Mouse (Mus musculus) kidney, embryonic 15.5 days (tissue): ENCODE results near the gene Osbpl10. TPM values are rescaled to one million over a fixed set of nuclear protein-coding genes. Genes with fewer than 3 reads are reported as not detected.

Source experiments
- ATAC-seq: fragments of 200-750 bp; cut with Nextera tagmentation; replicated peaks from 2 replicates; pipeline ENCODE4 v1.8.0; 2017; ENCODE audit warnings: moderate TSS enrichment; ENCODE audit not compliant: low FRiP score
- H3K27ac ChIP-seq: fragments of 300-500 bp; sonication (generic); 2 replicates; pipeline ENCODE4 v1.5.1; 2015; ENCODE audit warnings: mild to moderate bottlenecking, inconsistent platforms
- H3K27me3 ChIP-seq: fragments of 300-500 bp; sonication (generic); 2 replicates; pipeline ENCODE4 v1.6.1; 2015; ENCODE audit warnings: inconsistent platforms
- H3K36me3 ChIP-seq: fragments of 300-500 bp; sonication (generic); 2 replicates; pipeline ENCODE4 v1.6.1; 2015; ENCODE audit warnings: inconsistent platforms
- H3K4me1 ChIP-seq: fragments of 300-500 bp; sonication (generic); 2 replicates; pipeline ENCODE4 v1.6.1; 2015; ENCODE audit warnings: inconsistent platforms
- H3K4me2 ChIP-seq: fragments of 300-500 bp; sonication (generic); 2 replicates; pipeline ENCODE4 v1.6.1; 2015; ENCODE audit warnings: moderate library complexity, mild to moderate bottlenecking, inconsistent platforms
- H3K4me3 ChIP-seq: fragments of 300-500 bp; sonication (generic); replicated peaks from 2 replicates; pipeline ENCODE4 v1.5.1; 2015; ENCODE audit warnings: mild to moderate bottlenecking, inconsistent platforms
- H3K9ac ChIP-seq: fragments of 300-500 bp; sonication (generic); 2 replicates; pipeline ENCODE4 v1.6.1; 2015; ENCODE audit warnings: mild to moderate bottlenecking, inconsistent platforms
- H3K9me3 ChIP-seq: fragments of 300-500 bp; sonication (generic); replicated peaks from 2 replicates; pipeline ENCODE4 v1.6.1; 2016; ENCODE audit warnings: inconsistent platforms
- WGBS: fragments of 180-500 bp; shearing (Covaris S2); methylation state at CpG from one replicate; pipeline ENCODE4 v1.1.7; 2015; ENCODE audit warnings: mixed read lengths; 5-methylcytosine and 5-hydroxymethylcytosine counted together
- polyA plus RNA-seq: library from polyadenylated mRNA; unstranded; fragments of >200 nt; fragmentation: Nextera tagmentation; extraction: Ambion mirVana; gene quantifications from 2 replicates; pipeline ENCODE4 v1.2.1, GENCODE M21; 2015

Gene Osbpl10
- polyA plus RNA-seq, 1 experiment from 2014 or later = 3.1 TPM

- WGBS = 91% methylated on average over 14 of the region's 14 CpGs
- ATAC-seq = no peak
Measured at GRCm38 (mm10) chr9:115053779-115054178, 75.4 kb downstream of the Osbpl10 start.

GRCm38 (mm10) chr9:115055041-115055830, 76.9 kb downstream of the Osbpl10 start:
- Histone ChIP-seq H3K27me3 (no peaks in the 10 kb centered on the region), H3K9me3 (no peaks in the 10 kb centered on the region), H3K27ac (no peak overlapping the region), H3K4me2 (no peak overlapping the region), H3K4me3 (no peak overlapping the region), H3K36me3 (no peaks in the 10 kb centered on the region), H3K4me1 (0 out of 2 replicates have a peak, but pooled peaks cover 9% of the 10 kb centered on the region), H3K9ac (no peak overlapping the region)
- WGBS = 89% methylated on average over 8 of the region's 8 CpGs
- ATAC-seq = no peak; the same call in 1 of the 2 replicates

More at GRCm38 (mm10) chr9:115053779-115054178, 75.4 kb downstream of the Osbpl10 start:
- no peaks in the 10 kb centered on the region for H3K9me3 ChIP-seq
- H3K27me3 ChIP-seq = no peaks in the 10 kb centered on the region
- H3K4me1 ChIP-seq = 0 out of 2 replicates have a peak, but pooled peaks cover 11% of the 10 kb centered on the region
- no peak overlapping the region for H3K4me2 ChIP-seq
- H3K4me3 ChIP-seq = no peak overlapping the region
- H3K27ac ChIP-seq = no peak overlapping the region
- H3K36me3 ChIP-seq = no peaks in the 10 kb centered on the region
- no peak overlapping the region for H3K9ac ChIP-seq

GRCm38 (mm10) chr9:115058806-115059205, 80.4 kb downstream of the Osbpl10 start:
- Histone ChIP-seq H3K27me3 (no peaks in the 10 kb centered on the region), H3K27ac (no peak overlapping the region), H3K9ac (no peak overlapping the region), H3K36me3 (no peaks in the 10 kb centered on the region), H3K4me1 (no peaks in the 10 kb centered on the region), H3K4me3 (no peak overlapping the region), H3K4me2 (no peak overlapping the region), H3K9me3 (no peaks in the 10 kb centered on the region)
- no peak for ATAC-seq
- WGBS = 59% methylated on average over 5 of the region's 5 CpGs

GRCm38 (mm10) chr9:115064834-115065233, 86.5 kb downstream of the Osbpl10 start:
- H3K4me2 ChIP-seq = no peak overlapping the region
- 0 out of 2 replicates have a peak, but pooled peaks cover 4% of the 10 kb centered on the region for H3K36me3 ChIP-seq
- no peaks in the 10 kb centered on the region for H3K27me3 ChIP-seq
- H3K27ac ChIP-seq = no peak overlapping the region
- H3K4me3 ChIP-seq = no peak overlapping the region
- peaks cover 3% of the 10 kb centered on the region; the same call in 1 of the 2 replicates for H3K9me3 ChIP-seq
- H3K4me1 ChIP-seq = 0 out of 2 replicates have a peak, but pooled peaks cover 4% of the 10 kb centered on the region
- no peak overlapping the region for H3K9ac ChIP-seq
- no peak for ATAC-seq
- WGBS = 92% methylated on average over 1 of the region's 1 CpGs

DNA sequence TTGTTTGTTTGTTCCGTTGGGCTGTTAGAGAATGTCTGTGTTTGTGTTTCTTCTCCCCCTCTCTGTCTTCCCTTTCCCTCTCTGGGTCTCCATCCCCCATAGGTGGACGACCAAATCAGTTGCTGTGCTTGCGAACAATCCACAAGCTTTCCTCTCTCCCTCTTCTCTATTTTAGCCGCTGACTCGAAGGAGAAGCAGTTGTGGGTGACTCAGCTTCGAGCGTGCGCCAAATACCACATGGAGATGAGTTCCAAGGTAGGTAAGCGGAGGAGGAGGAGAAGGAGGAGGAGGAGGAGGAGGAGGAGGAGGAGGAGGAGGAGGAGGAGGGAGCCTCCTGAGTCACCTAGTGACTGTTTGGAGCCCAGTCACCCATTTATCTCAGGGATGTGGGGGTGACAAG, 88.7 kb downstream of the Osbpl10 start:
- 0 out of 2 replicates have a peak, but pooled peaks cover 4% of the 10 kb centered on the region for H3K4me1 ChIP-seq
- no peak overlapping the region for H3K9ac ChIP-seq
- H3K9me3 ChIP-seq = peaks cover 3% of the 10 kb centered on the region; the same call in 1 of the 2 replicates
- no peak overlapping the region for H3K4me3 ChIP-seq
- 76% methylated on average over 8 of the region's 9 CpGs for WGBS
- H3K4me2 ChIP-seq = no peak overlapping the region
- no peak for ATAC-seq
- H3K27ac ChIP-seq = no peak overlapping the region
- 0 out of 2 replicates have a peak, but pooled peaks cover 4% of the 10 kb centered on the region for H3K36me3 ChIP-seq
- H3K27me3 ChIP-seq = no peaks in the 10 kb centered on the region

- 92% methylated on average over 4 of the region's 4 CpGs for WGBS
- no peak overlapping the region for H3K27ac ChIP-seq
- ATAC-seq = no peak
Measured at GRCm38 (mm10) chr9:115075191-115075590, 96.8 kb downstream of the Osbpl10 start.

GRCm38 (mm10) chr9:115088295-115088993, 110.1 kb downstream of the Osbpl10 start:
- Histone ChIP-seq H3K4me2 (no peak overlapping the region; the same call in 1 of the 2 replicates), H3K9me3 (0 out of 2 replicates have a peak, but pooled peaks cover 3% of the 10 kb centered on the region), H3K27ac (no peak overlapping the region), H3K4me3 (no peak overlapping the region), H3K36me3 (peaks cover 6% of the 10 kb centered on the region; the same call in 1 of the 2 replicates), H3K9ac (no peak overlapping the region), H3K27me3 (no peaks in the 10 kb centered on the region), H3K4me1 (peaks cover 7% of the 10 kb centered on the region)
- 41% methylated on average over 17 of the region's 17 CpGs for WGBS
- ATAC-seq = peak; percentile 88

More at GRCm38 (mm10) chr9:115075191-115075590, 96.8 kb downstream of the Osbpl10 start:
- Histone ChIP-seq H3K9me3 (0 out of 2 replicates have a peak, but pooled peaks cover 2% of the 10 kb centered on the region), H3K36me3 (peaks cover 3% of the 10 kb centered on the region; the same call in 1 of the 2 replicates), H3K27me3 (no peaks in the 10 kb centered on the region), H3K4me2 (no peak overlapping the region), H3K4me3 (no peak overlapping the region), H3K4me1 (no peaks in the 10 kb centered on the region), H3K9ac (no peak overlapping the region)

GRCm38 (mm10) chr9:115089644-115090043, 111.3 kb downstream of the Osbpl10 start:
- 0 out of 2 replicates have a peak, but pooled peaks cover 3% of the 10 kb centered on the region for H3K9me3 ChIP-seq
- H3K27ac ChIP-seq = no peak overlapping the region
- H3K27me3 ChIP-seq = no peaks in the 10 kb centered on the region
- no peak overlapping the region for H3K4me2 ChIP-seq
- peaks cover 6% of the 10 kb centered on the region; the same call in 1 of the 2 replicates for H3K36me3 ChIP-seq
- H3K9ac ChIP-seq = no peak overlapping the region
- peaks cover 7% of the 10 kb centered on the region for H3K4me1 ChIP-seq
- WGBS = 75% methylated on average over 5 of the region's 5 CpGs
- ATAC-seq = no peak
- H3K4me3 ChIP-seq = no peak overlapping the region

DNA sequence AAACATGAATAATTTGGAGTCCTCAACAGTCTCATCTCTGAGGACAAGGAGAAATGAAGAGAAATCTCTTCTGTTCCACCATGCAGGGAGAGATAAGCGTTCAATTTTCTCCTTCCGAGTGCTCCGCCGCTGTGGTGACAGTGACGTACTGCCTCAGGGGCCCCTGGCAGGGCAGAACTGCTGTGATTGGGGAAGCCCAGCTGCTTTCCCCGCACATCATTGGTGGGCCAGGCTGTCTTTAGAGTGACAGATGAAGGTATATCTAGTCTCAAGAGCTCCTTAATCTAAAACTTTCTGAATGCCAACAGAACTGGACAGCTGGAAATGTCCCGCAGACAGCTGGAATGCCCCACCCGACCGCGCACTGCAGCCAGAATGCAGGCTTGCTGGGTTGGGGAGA, 118.1 kb downstream of the Osbpl10 start:
- no peak overlapping the region for H3K27ac ChIP-seq
- ATAC-seq = no peak
- H3K36me3 ChIP-seq = no peaks in the 10 kb centered on the region
- no peak overlapping the region for H3K4me3 ChIP-seq
- H3K4me1 ChIP-seq = 0 out of 2 replicates have a peak, but pooled peaks cover 10% of the 10 kb centered on the region
- H3K27me3 ChIP-seq = no peaks in the 10 kb centered on the region
- 34% methylated on average over 10 of the region's 10 CpGs for WGBS
- H3K4me2 ChIP-seq = peak overlapping the region; percentile 5; the same call in 1 of the 2 replicates
- 0 out of 2 replicates have a peak, but pooled peaks cover 3% of the 10 kb centered on the region for H3K9me3 ChIP-seq
- H3K9ac ChIP-seq = no peak overlapping the region

DNA sequence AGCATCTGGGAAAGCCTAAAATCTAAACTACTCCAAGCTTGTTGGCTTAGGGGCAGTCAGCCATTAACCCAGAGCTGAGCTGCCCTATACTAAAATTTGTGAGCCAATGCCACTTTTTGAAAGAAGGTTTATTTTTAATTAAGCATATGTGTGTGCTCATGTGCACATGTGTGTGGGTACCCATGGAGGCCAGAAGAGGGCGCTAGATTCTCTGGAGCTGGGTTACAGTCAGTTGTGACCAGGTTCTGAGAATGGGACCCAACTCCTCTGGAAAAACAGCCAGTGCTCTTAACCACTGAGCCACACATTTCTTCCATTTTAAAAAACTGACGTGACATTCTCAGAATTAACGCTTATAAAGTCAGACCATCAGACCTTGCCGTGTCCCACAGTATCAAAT, 119.0 kb downstream of the Osbpl10 start:
- WGBS = 85% methylated on average over 4 of the region's 4 CpGs
- Histone ChIP-seq H3K4me2 (no peak overlapping the region), H3K4me1 (0 out of 2 replicates have a peak, but pooled peaks cover 10% of the 10 kb centered on the region), H3K4me3 (no peak overlapping the region), H3K27ac (no peak overlapping the region), H3K9ac (no peak overlapping the region), H3K36me3 (no peaks in the 10 kb centered on the region), H3K27me3 (no peaks in the 10 kb centered on the region), H3K9me3 (0 out of 2 replicates have a peak, but pooled peaks cover 3% of the 10 kb centered on the region)
- ATAC-seq = no peak

GRCm38 (mm10) chr9:115100181-115100915, 122.0 kb downstream of the Osbpl10 start:
- no peaks in the 10 kb centered on the region for H3K9me3 ChIP-seq
- 0 out of 2 replicates have a peak, but pooled peaks cover 10% of the 10 kb centered on the region for H3K4me1 ChIP-seq
- H3K27ac ChIP-seq = no peak overlapping the region
- H3K36me3 ChIP-seq = no peaks in the 10 kb centered on the region
- H3K27me3 ChIP-seq = no peaks in the 10 kb centered on the region
- no peak overlapping the region for H3K9ac ChIP-seq
- no peak for ATAC-seq
- no peak overlapping the region for H3K4me2 ChIP-seq
- no peak overlapping the region for H3K4me3 ChIP-seq
- 83% methylated on average over 15 of the region's 15 CpGs for WGBS
